Mouse (Mus musculus): Measurements from ENCODE around the gene Pls1.

Pls1 gene

GRCm38 (mm10) chr9:95705371-95705770, 139.7 kb downstream of the Pls1 start:
- DNase-seq (ENCODE audit: low spot score in 2 of 2): no peak

- DNase-seq (ENCODE audit: low spot score in 2 of 2): no peak
Measured at GRCm38 (mm10) chr9:95704078-95704477, 141.0 kb downstream of the Pls1 start.
